Mouse (Mus musculus) adrenal gland (tissue): ENCODE measurements around the gene Hnrnpl.

Experiments
- intact Hi-C: fragments of 180-260 bp; cut with DNase I; formaldehyde crosslinking; loops from one replicate; pipeline ENCODE4 v1.15.1; 2025

The Hnrnpl gene

GRCm38 (mm10) chr7:28867508-28868340, 59.4 kb downstream of the Hnrnpl start:
- intact Hi-C loops, result loop anchor here (2.0 to 5.0 kb wide), 2 partner anchors 69 to 85 kb away; no protein-coding TSS in a partner anchor

- intact Hi-C loops, result loop anchor here (5.0 kb wide), 1 partner anchor 39 kb away; the partner anchor contains the start of gene Lgals4
These were observed 62.7 kb downstream of the Hnrnpl start for GRCm38 (mm10) chr7:28870901-28871664.
